Mouse (Mus musculus) stomach, postnatal 0 days (tissue): ENCODE data around the gene Phgdh. TPM values are rescaled to one million over a fixed set of nuclear protein-coding genes. Genes with fewer than 3 reads are reported as not detected.

Experiments
- ATAC-seq: fragments of 200-750 bp; cut with Nextera tagmentation; 2 replicates; pipeline ENCODE4 v1.8.0; 2017; ENCODE audit not compliant: low FRiP score, low TSS enrichment
- DNase-seq: peaks from one replicate; pipeline ENCODE4 v3.0.0-alpha.2; 2016; ENCODE audit warnings: low spot score
- H3K27ac ChIP-seq: fragments of 300-500 bp; sonication (generic); replicated peaks from 2 replicates; pipeline ENCODE4 v1.5.1; 2014; ENCODE audit warnings: mild to moderate bottlenecking, control low read depth
- H3K27me3 ChIP-seq: fragments of 300-500 bp; sonication (generic); 2 replicates; pipeline ENCODE4 v1.6.1; 2014; ENCODE audit warnings: low read length; ENCODE audit not compliant: control insufficient read depth, insufficient read depth
- H3K36me3 ChIP-seq: fragments of 300-500 bp; sonication (generic); 2 replicates; pipeline ENCODE4 v1.6.1; 2014; ENCODE audit warnings: low read length, mixed read lengths; ENCODE audit not compliant: control insufficient read depth, insufficient read depth
- H3K4me1 ChIP-seq: fragments of 300-500 bp; sonication (generic); replicated peaks from 2 replicates; pipeline ENCODE4 v1.6.1; 2014; ENCODE audit warnings: antibody characterized with exemption; ENCODE audit not compliant: control insufficient read depth, insufficient read depth
- H3K4me2 ChIP-seq: fragments of 300-500 bp; sonication (generic); replicated peaks from 2 replicates; pipeline ENCODE4 v1.6.1; 2014; ENCODE audit warnings: low read depth, mild to moderate bottlenecking, control low read depth, moderate library complexity
- H3K4me3 ChIP-seq: fragments of 300-500 bp; sonication (generic); 2 replicates; pipeline ENCODE4 v1.5.1; 2014; ENCODE audit warnings: low read depth, low read length, control low read depth
- H3K9ac ChIP-seq: fragments of 300-500 bp; sonication (generic); 2 replicates; pipeline ENCODE4 v1.6.1; 2014; ENCODE audit warnings: mild to moderate bottlenecking, low read length, control low read depth, mixed read lengths
- H3K9me3 ChIP-seq: fragments of 300-500 bp; sonication (generic); 2 replicates; pipeline ENCODE4 v1.6.1; 2016; ENCODE audit warnings: low read length; ENCODE audit not compliant: control insufficient read depth
- CTCF ChIP-seq: IDR thresholded peaks from 2 replicates; pipeline ENCODE4 v1.5.1; 2016; ENCODE audit warnings: antibody characterized with exemption, low read depth, mild to moderate bottlenecking, moderate library complexity
- EP300 ChIP-seq: optimal IDR thresholded peaks from 2 replicates; pipeline ENCODE3; 2016; ENCODE audit warnings: antibody characterized with exemption
- WGBS: fragments of 180-500 bp; shearing (Covaris S2); extraction: QIAGEN DNeasy Blood & Tissue Kit; methylation state at CpG from one replicate; pipeline ENCODE4 v1.1.7; 2014; 5-methylcytosine and 5-hydroxymethylcytosine counted together
- polyA plus RNA-seq: library from polyadenylated mRNA; unstranded; fragments of >200 nt; fragmentation: Nextera tagmentation; extraction: Ambion mirVana; gene quantifications from 2 replicates; pipeline ENCODE4 v1.2.1, GENCODE M21; 2015

Gene Phgdh
- polyA plus RNA-seq, 1 experiment from 2014 or later: 95.1 TPM

GRCm38 (mm10) chr3:98381677-98382245 lies 42.0 kb upstream of the Phgdh start:
- Histone ChIP-seq H3K36me3 (no peaks in the 10 kb centered on the region), H3K4me2 (peak overlapping the region; percentile 85), H3K4me1 (peaks cover 4% of the 10 kb centered on the region; the same call in 1 of the 2 replicates), H3K4me3 (peak overlapping the region; percentile 72), H3K9me3 (no peaks in the 10 kb centered on the region), H3K27ac (no peak overlapping the region), H3K9ac (peak overlapping the region; percentile 58), H3K27me3 (no peaks in the 10 kb centered on the region)
- WGBS: 8% methylated on average over 17 of the region's 17 CpGs
- TF ChIP-seq CTCF: peak; percentile 66
- no peak for TF ChIP-seq EP300
- ATAC-seq: no peak
- DNase-seq: no peak

- no peaks in the 10 kb centered on the region for H3K9me3 ChIP-seq
- no peak overlapping the region for H3K4me3 ChIP-seq
- H3K27ac ChIP-seq: no peak overlapping the region
- peaks cover 4% of the 10 kb centered on the region; the same call in 1 of the 2 replicates for H3K4me1 ChIP-seq
- H3K27me3 ChIP-seq: no peaks in the 10 kb centered on the region
- WGBS: 9% methylated on average over 7 of the region's 7 CpGs
- DNase-seq: no peak
- no peaks in the 10 kb centered on the region for H3K36me3 ChIP-seq
- no peak for ATAC-seq
- TF ChIP-seq EP300 (no peak), CTCF (no peak)
- H3K4me2 ChIP-seq: no peak overlapping the region
- H3K9ac ChIP-seq: no peak overlapping the region
These were observed 39.4 kb upstream of the Phgdh start for GRCm38 (mm10) chr3:98379236-98379635.

GRCm38 (mm10) chr3:98378267-98378666 lies 38.5 kb upstream of the Phgdh start:
- no peaks in the 10 kb centered on the region for H3K9me3 ChIP-seq
- 88% methylated on average over 4 of the region's 4 CpGs for WGBS

GRCm38 (mm10) chr3:98374980-98375379 lies 35.2 kb upstream of the Phgdh start:
- 69% methylated on average over 5 of the region's 5 CpGs for WGBS
- no peaks in the 10 kb centered on the region for H3K4me1 ChIP-seq
- ATAC-seq: no peak

More at GRCm38 (mm10) chr3:98378267-98378666, 38.5 kb upstream of the Phgdh start:
- no peak overlapping the region for H3K4me2 ChIP-seq
- H3K27me3 ChIP-seq: no peaks in the 10 kb centered on the region
- H3K4me1 ChIP-seq: peaks cover 4% of the 10 kb centered on the region; the same call in 1 of the 2 replicates
- no peaks in the 10 kb centered on the region for H3K36me3 ChIP-seq
- no peak for ATAC-seq
- H3K9ac ChIP-seq: no peak overlapping the region
- TF ChIP-seq EP300 (no peak), CTCF (no peak)
- H3K27ac ChIP-seq: no peak overlapping the region
- DNase-seq: no peak
- H3K4me3 ChIP-seq: no peak overlapping the region

GRCm38 (mm10) chr3:98374062-98374719 lies 34.4 kb upstream of the Phgdh start:
- WGBS: 42% methylated on average over 3 of the region's 3 CpGs
- no peak for DNase-seq
- TF ChIP-seq EP300 (no peak), CTCF (no peak)

More at GRCm38 (mm10) chr3:98374980-98375379, 35.2 kb upstream of the Phgdh start:
- H3K9ac ChIP-seq: no peak overlapping the region
- H3K4me2 ChIP-seq: no peak overlapping the region
- no peak overlapping the region for H3K27ac ChIP-seq
- no peak overlapping the region for H3K4me3 ChIP-seq
- DNase-seq: no peak
- no peaks in the 10 kb centered on the region for H3K9me3 ChIP-seq
- H3K36me3 ChIP-seq: no peaks in the 10 kb centered on the region
- no peaks in the 10 kb centered on the region for H3K27me3 ChIP-seq
- no peak for TF ChIP-seq CTCF
- no peak for TF ChIP-seq EP300

GRCm38 (mm10) chr3:98368776-98369175 lies 29.0 kb upstream of the Phgdh start:
- Histone ChIP-seq H3K4me2 (no peak overlapping the region), H3K36me3 (no peaks in the 10 kb centered on the region), H3K9ac (no peak overlapping the region), H3K4me1 (no peaks in the 10 kb centered on the region), H3K9me3 (no peaks in the 10 kb centered on the region), H3K27ac (no peak overlapping the region), H3K4me3 (no peak overlapping the region), H3K27me3 (no peaks in the 10 kb centered on the region)
- no peak for ATAC-seq
- DNase-seq: no peak
- TF ChIP-seq EP300 (no peak), CTCF (no peak)
- 97% methylated on average over 2 of the region's 2 CpGs for WGBS

More at GRCm38 (mm10) chr3:98374062-98374719, 34.4 kb upstream of the Phgdh start:
- no peak for ATAC-seq
- no peaks in the 10 kb centered on the region for H3K9me3 ChIP-seq
- H3K4me3 ChIP-seq: no peak overlapping the region
- H3K36me3 ChIP-seq: no peaks in the 10 kb centered on the region
- H3K4me1 ChIP-seq: no peaks in the 10 kb centered on the region
- H3K27me3 ChIP-seq: no peaks in the 10 kb centered on the region
- H3K27ac ChIP-seq: no peak overlapping the region
- no peak overlapping the region for H3K4me2 ChIP-seq
- H3K9ac ChIP-seq: no peak overlapping the region
